Mouse (Mus musculus): ENCODE results near the gene Ctdsp1. TPM values are rescaled to one million over a fixed set of nuclear protein-coding genes. Genes with fewer than 3 reads are reported as not detected.

The Ctdsp1 gene
- polyA plus RNA-seq, 1 experiment from 2014 or later: 45.2 TPM

GRCm38 (mm10) chr1:74361812-74362211 lies 29.5 kb upstream of the Ctdsp1 start, which contains the start of gene Catip:
Gene Catip, plus strand, starts transcription at chr1:74362108.
- no peaks in the 10 kb centered on the region for H3K36me3 ChIP-seq (ENCODE audit: control insufficient read depth, insufficient read depth, low read length)
- ATAC-seq (ENCODE audit: low FRiP score, low TSS enrichment) (peak; percentile 78), DNase-seq (ENCODE audit: low spot score) (peak; percentile 66)
- H3K4me2 ChIP-seq (replicated peaks; ENCODE audit: low read depth): no peak within 1 kb of the TSS
- H3K9me3 ChIP-seq (ENCODE audit: control insufficient read depth, low read length): no peaks in the 10 kb centered on the region
- no peaks in the 10 kb centered on the region for H3K27me3 ChIP-seq (ENCODE audit: control insufficient read depth, insufficient read depth, low read length)
- no peak within 1 kb of the TSS for H3K27ac ChIP-seq (replicated peaks)
- no peak within 1 kb of the TSS for H3K4me3 ChIP-seq (ENCODE audit: low read depth, low read length)
- no peaks in the 10 kb centered on the region for H3K4me1 ChIP-seq (replicated peaks; ENCODE audit: control insufficient read depth, insufficient read depth)
- 5% methylated on average over 2 of the region's 2 CpGs for WGBS
- H3K9ac ChIP-seq (ENCODE audit: low read length): no peak within 1 kb of the TSS
- TF ChIP-seq CTCF (IDR thresholded peaks at IDR 0.05; ENCODE audit: low read depth): peak; percentile 95
- no peak for TF ChIP-seq EP300 (optimal IDR thresholded peaks at IDR 0.05)

- Histone ChIP-seq H3K4me3 (ENCODE audit: low read depth, low read length) (no peak overlapping the region), H3K36me3 (ENCODE audit: control insufficient read depth, insufficient read depth, low read length) (no peaks in the 10 kb centered on the region), H3K9me3 (ENCODE audit: control insufficient read depth, low read length) (no peaks in the 10 kb centered on the region), H3K27ac (replicated peaks) (no peak overlapping the region), H3K27me3 (ENCODE audit: control insufficient read depth, insufficient read depth, low read length) (no peaks in the 10 kb centered on the region), H3K4me2 (replicated peaks; ENCODE audit: low read depth) (no peak overlapping the region), H3K9ac (ENCODE audit: low read length) (no peak overlapping the region), H3K4me1 (replicated peaks; ENCODE audit: control insufficient read depth, insufficient read depth) (no peaks in the 10 kb centered on the region)
- no peak for TF ChIP-seq CTCF (IDR thresholded peaks at IDR 0.05; ENCODE audit: low read depth)
- no peak for TF ChIP-seq EP300 (optimal IDR thresholded peaks at IDR 0.05)
- DNase-seq (ENCODE audit: low spot score): no peak
- peak; percentile 9; the same call in 1 of the 2 replicates for ATAC-seq (ENCODE audit: low FRiP score, low TSS enrichment)
- 61% methylated on average over 17 of the region's 17 CpGs for WGBS
Measured at GRCm38 (mm10) chr1:74362325-74363229, 28.7 kb upstream of the Ctdsp1 start.

GRCm38 (mm10) chr1:74363437-74363836 lies 27.9 kb upstream of the Ctdsp1 start:
- Histone ChIP-seq H3K9me3 (ENCODE audit: control insufficient read depth, low read length) (no peaks in the 10 kb centered on the region), H3K27ac (replicated peaks) (no peak overlapping the region), H3K4me1 (replicated peaks; ENCODE audit: control insufficient read depth, insufficient read depth) (no peaks in the 10 kb centered on the region), H3K36me3 (ENCODE audit: control insufficient read depth, insufficient read depth, low read length) (no peaks in the 10 kb centered on the region), H3K27me3 (ENCODE audit: control insufficient read depth, insufficient read depth, low read length) (no peaks in the 10 kb centered on the region), H3K4me2 (replicated peaks; ENCODE audit: low read depth) (no peak overlapping the region), H3K9ac (ENCODE audit: low read length) (no peak overlapping the region), H3K4me3 (ENCODE audit: low read depth, low read length) (no peak overlapping the region)
- WGBS: 46% methylated on average over 5 of the region's 5 CpGs
- TF ChIP-seq CTCF (IDR thresholded peaks at IDR 0.05; ENCODE audit: low read depth) (no peak), EP300 (optimal IDR thresholded peaks at IDR 0.05) (no peak)
- DNase-seq (ENCODE audit: low spot score) (no peak), ATAC-seq (ENCODE audit: low FRiP score, low TSS enrichment) (no peak)

- Histone ChIP-seq H3K36me3 (ENCODE audit: control insufficient read depth, insufficient read depth, low read length) (no peaks in the 10 kb centered on the region), H3K4me1 (replicated peaks; ENCODE audit: control insufficient read depth, insufficient read depth) (no peaks in the 10 kb centered on the region), H3K9me3 (ENCODE audit: control insufficient read depth, low read length) (no peaks in the 10 kb centered on the region), H3K4me3 (ENCODE audit: low read depth, low read length) (no peak overlapping the region), H3K9ac (ENCODE audit: low read length) (no peak overlapping the region), H3K4me2 (replicated peaks; ENCODE audit: low read depth) (no peak overlapping the region), H3K27me3 (ENCODE audit: control insufficient read depth, insufficient read depth, low read length) (no peaks in the 10 kb centered on the region), H3K27ac (replicated peaks) (no peak overlapping the region)
- WGBS: 62% methylated on average over 8 of the region's 8 CpGs
- TF ChIP-seq EP300 (optimal IDR thresholded peaks at IDR 0.05) (no peak), CTCF (IDR thresholded peaks at IDR 0.05; ENCODE audit: low read depth) (no peak)
- ATAC-seq (ENCODE audit: low FRiP score, low TSS enrichment) (no peak), DNase-seq (ENCODE audit: low spot score) (no peak)
Measured at GRCm38 (mm10) chr1:74364270-74364669, 27.0 kb upstream of the Ctdsp1 start.

GRCm38 (mm10) chr1:74367886-74368645 lies 23.2 kb upstream of the Ctdsp1 start:
- Histone ChIP-seq H3K27ac (replicated peaks) (no peak overlapping the region), H3K9me3 (ENCODE audit: control insufficient read depth, low read length) (no peaks in the 10 kb centered on the region), H3K27me3 (ENCODE audit: control insufficient read depth, insufficient read depth, low read length) (no peaks in the 10 kb centered on the region), H3K4me3 (ENCODE audit: low read depth, low read length) (peak overlapping the region; percentile 24), H3K9ac (ENCODE audit: low read length) (peak overlapping the region; percentile 54), H3K4me1 (replicated peaks; ENCODE audit: control insufficient read depth, insufficient read depth) (no peaks in the 10 kb centered on the region), H3K36me3 (ENCODE audit: control insufficient read depth, insufficient read depth, low read length) (no peaks in the 10 kb centered on the region), H3K4me2 (replicated peaks; ENCODE audit: low read depth) (peak overlapping the region; percentile 57)
- WGBS: 8% methylated on average over 34 of the region's 34 CpGs
- TF ChIP-seq EP300 (optimal IDR thresholded peaks at IDR 0.05) (no peak), CTCF (IDR thresholded peaks at IDR 0.05; ENCODE audit: low read depth) (peak; percentile 41)
- DNase-seq (ENCODE audit: low spot score) (peak; percentile 59), ATAC-seq (ENCODE audit: low FRiP score, low TSS enrichment) (peak; percentile 84)

Data from stomach, postnatal 0 days (tissue).